Mouse (Mus musculus) heart, embryonic 16.5 days (tissue): ENCODE measurements around the gene Wnt5b. TPM values are rescaled to one million over a fixed set of nuclear protein-coding genes. Genes with fewer than 3 reads are reported as not detected.

ENCODE experiments used
- ATAC-seq: fragments of 200-750 bp; cut with Nextera tagmentation; replicated peaks from 2 replicates; pipeline ENCODE4 v1.8.0; 2017; ENCODE audit warnings: moderate number of reproducible peaks; ENCODE audit not compliant: insufficient read depth, low FRiP score; ENCODE audit errors: extremely low read depth
- H3K27ac ChIP-seq: fragments of 300-500 bp; sonication (generic); 2 replicates; pipeline ENCODE4 v1.5.1; 2014; ENCODE audit warnings: mild to moderate bottlenecking, low read length, control low read depth, moderate library complexity
- H3K27me3 ChIP-seq: fragments of 300-500 bp; sonication (generic); 2 replicates; pipeline ENCODE4 v1.6.1; 2014; ENCODE audit warnings: low read length, mixed read lengths; ENCODE audit not compliant: control insufficient read depth, insufficient read depth
- H3K36me3 ChIP-seq: fragments of 300-500 bp; sonication (generic); 2 replicates; pipeline ENCODE4 v1.6.1; 2014; ENCODE audit not compliant: control insufficient read depth, insufficient read depth
- H3K4me1 ChIP-seq: fragments of 300-500 bp; sonication (generic); 2 replicates; pipeline ENCODE4 v1.6.1; 2014; ENCODE audit warnings: low read length, mixed read lengths; ENCODE audit not compliant: control insufficient read depth, insufficient read depth
- H3K4me2 ChIP-seq: fragments of 300-500 bp; sonication (generic); 2 replicates; pipeline ENCODE4 v1.6.1; 2014; ENCODE audit warnings: low read depth, mild to moderate bottlenecking, control low read depth, low read length
- H3K4me3 ChIP-seq: fragments of 300-500 bp; sonication (generic); 2 replicates; pipeline ENCODE4 v1.5.1; 2014; ENCODE audit warnings: mild to moderate bottlenecking, control low read depth, low read length
- H3K9ac ChIP-seq: fragments of 300-500 bp; sonication (generic); 2 replicates; pipeline ENCODE4 v1.6.1; 2014; ENCODE audit warnings: low read length, control low read depth
- H3K9me3 ChIP-seq: fragments of 300-500 bp; sonication (generic); replicated peaks from 2 replicates; pipeline ENCODE4 v1.6.1; 2016; ENCODE audit warnings: low read length; ENCODE audit not compliant: control insufficient read depth
- WGBS: fragments of 180-500 bp; shearing (Covaris S2); extraction: QIAGEN DNeasy Blood & Tissue Kit; methylation state at CpG from one replicate; pipeline ENCODE4 v1.1.7; 2014; 5-methylcytosine and 5-hydroxymethylcytosine counted together
- polyA plus RNA-seq: library from polyadenylated mRNA; unstranded; fragments of >200 nt; fragmentation: Nextera tagmentation; extraction: Ambion mirVana; gene quantifications from 2 replicates; pipeline ENCODE4 v1.2.1, GENCODE M21; 2015

Wnt5b gene
- polyA plus RNA-seq, 1 experiment from 2014 or later, result 5.6 TPM

- peak overlapping the region; percentile 85 for H3K4me2 ChIP-seq
- H3K9me3 ChIP-seq, result no peaks in the 10 kb centered on the region
- WGBS, result 92% methylated on average over 1 of the region's 1 CpGs
- H3K27ac ChIP-seq, result no peak overlapping the region
- no peaks in the 10 kb centered on the region for H3K36me3 ChIP-seq
- H3K4me3 ChIP-seq, result no peak overlapping the region; the same call in 1 of the 2 replicates
- no peaks in the 10 kb centered on the region for H3K27me3 ChIP-seq
- ATAC-seq, result no peak
- H3K4me1 ChIP-seq, result peaks cover 21% of the 10 kb centered on the region
- H3K9ac ChIP-seq, result no peak overlapping the region
These were observed 157.3 kb downstream of the Wnt5b start for GRCm38 (mm10) chr6:119386821-119387220.

- Histone ChIP-seq H3K4me3 (no peak overlapping the region), H3K4me1 (peaks cover 23% of the 10 kb centered on the region), H3K9me3 (no peaks in the 10 kb centered on the region), H3K4me2 (no peak overlapping the region), H3K27ac (no peak overlapping the region), H3K9ac (no peak overlapping the region), H3K27me3 (no peaks in the 10 kb centered on the region), H3K36me3 (no peaks in the 10 kb centered on the region)
- WGBS, result 82% methylated on average over 4 of the region's 4 CpGs
- ATAC-seq, result no peak
These were observed 157.7 kb downstream of the Wnt5b start for GRCm38 (mm10) chr6:119386421-119386820.

- Histone ChIP-seq H3K27ac (no peak overlapping the region), H3K4me1 (peaks cover 23% of the 10 kb centered on the region), H3K4me3 (no peak overlapping the region), H3K36me3 (no peaks in the 10 kb centered on the region), H3K4me2 (no peak overlapping the region), H3K9me3 (no peaks in the 10 kb centered on the region), H3K9ac (no peak overlapping the region), H3K27me3 (no peaks in the 10 kb centered on the region)
- ATAC-seq, result no peak
- 93% methylated on average over 1 of the region's 1 CpGs for WGBS
These were observed 158.5 kb downstream of the Wnt5b start for GRCm38 (mm10) chr6:119385668-119386067.

Other genes starting within 250 kb of the Wnt5b start
- gene Lrtm2, start 213.6 kb downstream of the Wnt5b start, polyA plus RNA-seq, result 0.15 and 0.32 TPM in 2 replicates
- 29.8 and 37.5 TPM in 2 replicates for gene Adipor2, start 126.6 kb downstream of the Wnt5b start, polyA plus RNA-seq
- 3.3 and 4.3 TPM in 2 replicates for gene Fbxl14, start 64.7 kb downstream of the Wnt5b start, polyA plus RNA-seq